15 mouse cellular contexts compared by ENCODE assay signal in genomic region chr17:44653081-44653480, GRCm38 (mm10).
DNase-seq lines count a peak whose midpoint lies in the region; ATAC-seq lines count a peak whose summit lies in the region.
"Had no signal": no experiment of that assay in that cellular context is flagged by ENCODE, and none has a peak within 500 bp of the region (broad histone marks: within the 10 kb centered on the region; RNA-seq: fewer than 3 reads in every experiment).

No protein-coding gene starts in this region.

- WGBS in heart, embryonic 12.5 days: 81% methylated on average over 3 of the region's 3 CpGs

- H3K4me2 ChIP-seq in heart, embryonic 12.5 days: no peak overlapping the region
- H3K4me2 ChIP-seq: liver, embryonic 11.5 days; midbrain, embryonic 12.5 days had no signal

- H3K27ac ChIP-seq in heart, embryonic 12.5 days (ENCODE audit: poor library complexity, severe bottlenecking): no peak overlapping the region
- H3K27ac ChIP-seq: limb, embryonic 10.5 days; midbrain, embryonic 12.5 days had no signal

- no peaks in the 10 kb centered on the region for H3K4me1 ChIP-seq in heart, embryonic 12.5 days (replicated peaks)
- H3K4me1 ChIP-seq: midbrain, embryonic 12.5 days had no signal

- DNase-seq in lung, adult 18-20 months: peak; percentile 23 to 43
- no peak for DNase-seq in lung, postnatal 10 days
- peak; percentile 64 for DNase-seq in adrenal gland, adult 8-10 months
- peak; percentile 18 for DNase-seq in lung, postnatal 14 days
- no peak for DNase-seq in kidney, postnatal 14 days
- no peak for DNase-seq in right cerebral cortex, postnatal 25 days
- DNase-seq: cerebellum, postnatal 25 days; layer of hippocampus, postnatal 36 days had no signal

- H3K27me3 ChIP-seq in heart, embryonic 12.5 days (replicated peaks): 0 out of 2 replicates have a peak, but pooled peaks cover under 1% of the 10 kb centered on the region

- peak; percentile 77 for ATAC-seq in neutrophil, adult 5-6 weeks (ENCODE audit: extremely low read depth, insufficient number of reproducible peaks, low FRiP score, poor library complexity, severe bottlenecking)
- ATAC-seq in heart, embryonic 12.5 days (ENCODE audit: insufficient number of reproducible peaks, low FRiP score): no peak
- ATAC-seq: forebrain, embryonic 14.5 days had no signal

- H3K36me3 ChIP-seq in heart, embryonic 12.5 days: no peaks in the 10 kb centered on the region
- H3K36me3 ChIP-seq: G1E; limb, embryonic 10.5 days; midbrain, embryonic 12.5 days had no signal

- H3K9ac ChIP-seq in heart, embryonic 12.5 days: no peak overlapping the region
- H3K9ac ChIP-seq: midbrain, embryonic 12.5 days had no signal

- no peak overlapping the region for H3K4me3 ChIP-seq in heart, embryonic 12.5 days
- H3K4me3 ChIP-seq: limb, embryonic 10.5 days; midbrain, embryonic 12.5 days had no signal

- H3K9me3 ChIP-seq in heart, embryonic 12.5 days (replicated peaks): no peaks in the 10 kb centered on the region
- H3K9me3 ChIP-seq: limb, embryonic 10.5 days; midbrain, embryonic 12.5 days had no signal

Comparison
In these comparisons a context has a peak if more than half of its experiments do, and no peak if none do; other contexts are left out.
1. DNase-seq: peak in lung, adult 18-20 months (2 of 2), adrenal gland, adult 8-10 months (single experiment) and lung, postnatal 14 days (single experiment); none in lung, postnatal 10 days (single experiment), kidney, postnatal 14 days (single experiment) and right cerebral cortex, postnatal 25 days (single experiment).